Mouse (Mus musculus) heart, embryonic 11.5 days (tissue): Measurements from ENCODE around the gene Itm2c. TPM values are rescaled to one million over a fixed set of nuclear protein-coding genes. Genes with fewer than 3 reads are reported as not detected.
A peak's percentile ranks its signal among the peaks of the same experiment; 100 is the strongest.

ENCODE experiments used
- ATAC-seq: fragments of 200-750 bp; cut with Nextera tagmentation; replicated peaks from 2 replicates; pipeline ENCODE4 v1.8.0; 2017; ENCODE audit warnings: moderate library complexity; ENCODE audit not compliant: insufficient number of reproducible peaks, low FRiP score, low TSS enrichment
- H3K27ac ChIP-seq: fragments of 300-500 bp; sonication (generic); 2 replicates; pipeline ENCODE4 v1.5.1; 2014; ENCODE audit warnings: mild to moderate bottlenecking, low read depth, low read length
- H3K27me3 ChIP-seq: fragments of 300-500 bp; sonication (generic); 2 replicates; pipeline ENCODE4 v1.6.1; 2014; ENCODE audit warnings: mild to moderate bottlenecking, low read length, mixed read lengths; ENCODE audit not compliant: control insufficient read depth, insufficient read depth
- H3K36me3 ChIP-seq: fragments of 300-500 bp; sonication (generic); 2 replicates; pipeline ENCODE4 v1.6.1; 2014; ENCODE audit warnings: mild to moderate bottlenecking, low read length, moderate library complexity, mixed read lengths; ENCODE audit not compliant: control insufficient read depth, insufficient read depth
- H3K4me1 ChIP-seq: fragments of 300-500 bp; sonication (generic); 2 replicates; pipeline ENCODE4 v1.6.1; 2014; ENCODE audit warnings: low read length; ENCODE audit not compliant: control insufficient read depth, insufficient read depth
- H3K4me2 ChIP-seq: fragments of 300-500 bp; sonication (generic); 2 replicates; pipeline ENCODE4 v1.6.1; 2014; ENCODE audit warnings: mild to moderate bottlenecking, moderate library complexity
- H3K4me3 ChIP-seq: fragments of 300-500 bp; sonication (generic); 2 replicates; pipeline ENCODE4 v1.5.1; 2014; ENCODE audit warnings: low read depth, low read length
- H3K9ac ChIP-seq: fragments of 300-500 bp; sonication (generic); 2 replicates; pipeline ENCODE4 v1.6.1; 2014; ENCODE audit warnings: mild to moderate bottlenecking, low read depth, low read length, moderate library complexity
- H3K9me3 ChIP-seq: fragments of 300-500 bp; sonication (generic); replicated peaks from 2 replicates; pipeline ENCODE4 v1.6.1; 2016; ENCODE audit warnings: low read length; ENCODE audit not compliant: control insufficient read depth
- WGBS: fragments of 180-500 bp; shearing (Covaris S2); extraction: QIAGEN DNeasy Blood & Tissue Kit; methylation state at CpG from one replicate; pipeline ENCODE4 v1.1.7; 2014; ENCODE audit not compliant: insufficient replicate concordance; 5-methylcytosine and 5-hydroxymethylcytosine counted together
- polyA plus RNA-seq: library from polyadenylated mRNA; unstranded; fragments of >200 nt; fragmentation: Nextera tagmentation; extraction: Ambion mirVana; gene quantifications from 2 replicates; pipeline ENCODE4 v1.2.1, GENCODE M21; 2014

Itm2c gene
- polyA plus RNA-seq, 1 experiment from 2014 or later: 146 TPM

DNA sequence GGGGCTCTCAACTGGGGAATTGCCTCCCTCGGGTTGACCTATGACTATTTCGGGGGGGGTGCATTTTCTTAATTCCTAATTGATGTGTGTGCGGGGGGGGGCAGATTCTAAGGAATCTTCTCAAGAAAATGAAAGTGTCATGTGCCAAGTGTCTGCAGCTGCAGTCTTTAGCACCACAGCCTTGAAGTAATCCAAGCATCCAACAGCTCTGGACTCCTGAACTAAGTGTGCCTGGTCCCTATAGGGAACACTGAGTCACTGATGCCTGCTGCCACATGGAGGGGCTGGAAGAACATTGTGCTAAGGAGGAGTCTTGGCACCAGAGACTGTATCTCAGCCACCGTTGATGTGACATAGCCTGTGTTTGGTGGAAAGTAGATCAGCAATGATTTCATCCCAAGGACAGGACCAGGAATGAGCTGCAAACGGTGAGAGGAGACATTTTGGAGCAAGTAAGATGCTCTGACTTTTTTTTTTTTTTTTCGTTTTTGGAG is 36.8 kb upstream of the Itm2c start:
- H3K27ac ChIP-seq: no peak overlapping the region
- no peak for ATAC-seq

DNA sequence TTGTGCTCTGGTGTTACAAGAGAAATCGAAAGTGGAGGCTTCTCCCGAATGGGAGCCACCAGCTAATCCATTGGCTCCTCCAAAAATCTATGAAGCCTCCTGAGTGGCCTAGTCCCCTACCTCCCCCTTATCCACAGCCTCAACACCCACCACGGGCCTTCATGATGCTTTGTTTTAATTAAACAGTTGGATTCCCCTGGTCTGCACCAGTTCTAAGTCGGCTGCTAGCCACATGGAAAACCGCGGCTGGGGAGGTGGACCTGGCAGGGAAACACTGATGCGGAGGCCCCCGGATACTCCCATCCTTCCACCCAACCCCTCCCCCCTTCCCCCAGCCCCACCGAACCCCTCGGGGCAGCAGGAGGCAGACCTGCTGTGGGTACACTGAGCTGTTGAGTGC is 29.7 kb upstream of the Itm2c start:
- 85% methylated on average over 9 of the region's 10 CpGs for WGBS
- Histone ChIP-seq H3K4me2 (no peak overlapping the region), H3K36me3 (no peaks in the 10 kb centered on the region), H3K27ac (no peak overlapping the region), H3K4me3 (no peak overlapping the region), H3K27me3 (no peaks in the 10 kb centered on the region), H3K9ac (no peak overlapping the region), H3K9me3 (peaks cover 8% of the 10 kb centered on the region; the same call in 1 of the 2 replicates), H3K4me1 (no peaks in the 10 kb centered on the region)
- ATAC-seq: no peak

More for the DNA sequence above, 36.8 kb upstream of the Itm2c start:
- WGBS: 75% methylated on average over 6 of the region's 6 CpGs
- Histone ChIP-seq H3K4me3 (no peak overlapping the region), H3K9ac (no peak overlapping the region), H3K4me1 (no peaks in the 10 kb centered on the region), H3K9me3 (peaks cover 2% of the 10 kb centered on the region; the same call in 1 of the 2 replicates), H3K4me2 (no peak overlapping the region), H3K27me3 (no peaks in the 10 kb centered on the region), H3K36me3 (peaks cover 4% of the 10 kb centered on the region; the same call in 1 of the 2 replicates)

DNA sequence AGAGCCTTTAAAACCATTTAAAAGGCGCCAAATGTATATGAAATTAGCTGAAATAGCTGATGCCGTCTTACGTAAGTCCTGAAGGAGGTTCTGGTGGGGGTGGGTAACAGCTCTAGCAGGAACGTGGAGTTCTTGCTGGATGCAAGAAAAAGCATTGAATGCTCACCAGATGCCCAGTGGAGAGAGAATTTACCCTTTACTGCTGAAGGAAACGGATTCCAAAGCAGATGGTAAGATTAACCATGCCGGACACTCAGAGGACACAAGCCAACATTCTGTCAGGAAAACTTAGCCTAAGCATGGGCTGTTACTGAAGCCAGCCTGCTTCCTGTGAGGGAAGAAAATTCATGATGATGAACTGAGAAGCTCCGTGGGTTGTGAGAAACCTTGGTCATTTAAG is 24.1 kb upstream of the Itm2c start:
- H3K27ac ChIP-seq: no peak overlapping the region
- no peak overlapping the region for H3K4me2 ChIP-seq
- H3K36me3 ChIP-seq: no peaks in the 10 kb centered on the region
- H3K27me3 ChIP-seq: no peaks in the 10 kb centered on the region
- H3K9ac ChIP-seq: no peak overlapping the region
- H3K4me3 ChIP-seq: no peak overlapping the region
- H3K9me3 ChIP-seq: peaks cover 4% of the 10 kb centered on the region; the same call in 1 of the 2 replicates
- no peak for ATAC-seq
- no peaks in the 10 kb centered on the region; the same call in 1 of the 2 replicates for H3K4me1 ChIP-seq
- 83% methylated on average over 7 of the region's 7 CpGs for WGBS

DNA sequence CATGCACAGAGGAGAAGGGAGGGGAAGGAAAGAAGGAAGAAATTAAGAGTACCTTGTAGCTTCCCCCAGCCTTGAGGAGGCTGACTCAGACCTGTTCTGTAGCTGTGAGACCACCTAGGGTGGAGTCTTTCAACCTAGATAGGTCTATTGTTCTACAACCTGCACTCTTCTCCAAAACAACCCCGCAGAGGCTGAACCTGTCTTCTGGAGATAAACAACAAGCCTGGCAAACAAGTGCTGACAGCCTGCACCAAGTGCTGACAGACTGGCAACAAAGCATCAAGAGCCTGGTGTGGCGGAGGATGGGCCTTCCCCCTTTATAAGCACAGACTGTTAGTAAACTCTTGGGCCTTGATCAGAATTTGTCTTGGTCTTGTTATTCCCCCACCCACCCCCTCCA is 23.5 kb upstream of the Itm2c start:
- H3K27ac ChIP-seq: no peak overlapping the region
- H3K9me3 ChIP-seq: peaks cover 8% of the 10 kb centered on the region
- H3K36me3 ChIP-seq: no peaks in the 10 kb centered on the region
- no peak overlapping the region for H3K4me3 ChIP-seq
- ATAC-seq: no peak
- H3K4me1 ChIP-seq: no peaks in the 10 kb centered on the region; the same call in 1 of the 2 replicates
- H3K4me2 ChIP-seq: no peak overlapping the region
- no peak overlapping the region for H3K9ac ChIP-seq
- H3K27me3 ChIP-seq: no peaks in the 10 kb centered on the region
- WGBS: 46% methylated on average over 2 of the region's 2 CpGs

DNA sequence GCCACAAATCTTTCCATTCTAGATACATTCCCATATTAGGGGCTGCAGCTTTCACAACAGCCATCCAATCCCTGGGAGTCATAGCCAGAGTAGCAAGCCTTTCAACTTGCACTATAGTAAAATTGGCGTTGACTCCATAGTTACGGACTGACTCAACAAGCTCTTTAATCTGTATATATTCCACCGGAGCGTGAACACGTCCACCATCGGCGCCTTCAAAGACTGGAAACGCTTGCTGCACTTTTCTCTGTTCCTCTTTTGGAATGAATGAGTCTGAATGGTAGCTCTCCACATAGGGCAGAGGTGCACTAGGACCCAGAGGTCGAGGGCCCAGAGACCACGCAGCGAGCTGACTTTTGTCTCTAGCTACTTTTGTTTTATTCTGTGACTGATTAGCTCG is 12.1 kb upstream of the Itm2c start:
- no peaks in the 10 kb centered on the region for H3K27me3 ChIP-seq
- H3K36me3 ChIP-seq: no peaks in the 10 kb centered on the region
- H3K4me1 ChIP-seq: no peaks in the 10 kb centered on the region
- H3K9ac ChIP-seq: no peak overlapping the region
- no peak overlapping the region for H3K27ac ChIP-seq
- H3K4me3 ChIP-seq: no peak overlapping the region
- peaks cover 11% of the 10 kb centered on the region; the same call in 1 of the 2 replicates for H3K9me3 ChIP-seq
- no peak for ATAC-seq
- H3K4me2 ChIP-seq: no peak overlapping the region
- 89% methylated on average over 12 of the region's 12 CpGs for WGBS

DNA sequence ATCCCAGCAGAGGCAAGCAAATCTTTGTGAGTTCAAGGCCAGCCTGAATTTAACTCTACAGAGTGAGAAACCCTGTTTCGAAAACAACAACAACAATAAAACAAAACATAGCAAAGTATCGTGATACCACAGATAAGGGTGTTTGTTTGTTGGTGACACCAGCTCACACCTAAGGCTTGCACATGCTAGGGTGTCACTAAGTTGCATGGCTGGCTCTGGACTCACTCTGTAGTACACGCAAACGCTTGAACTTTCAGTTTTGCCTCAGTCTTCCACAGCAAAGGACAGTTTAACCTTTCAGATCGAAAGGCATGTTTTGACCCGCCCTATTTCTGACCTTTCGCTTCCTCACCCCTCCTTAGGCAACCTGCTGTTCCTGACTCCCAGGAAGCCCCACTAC is 6.9 kb upstream of the Itm2c start:
- Histone ChIP-seq H3K4me2 (no peak overlapping the region), H3K27ac (no peak overlapping the region), H3K36me3 (no peaks in the 10 kb centered on the region), H3K4me1 (no peaks in the 10 kb centered on the region), H3K9me3 (0 out of 2 replicates have a peak, but pooled peaks cover 3% of the 10 kb centered on the region), H3K4me3 (no peak overlapping the region), H3K9ac (no peak overlapping the region), H3K27me3 (no peaks in the 10 kb centered on the region)
- no peak for ATAC-seq
- WGBS: 83% methylated on average over 7 of the region's 7 CpGs

DNA sequence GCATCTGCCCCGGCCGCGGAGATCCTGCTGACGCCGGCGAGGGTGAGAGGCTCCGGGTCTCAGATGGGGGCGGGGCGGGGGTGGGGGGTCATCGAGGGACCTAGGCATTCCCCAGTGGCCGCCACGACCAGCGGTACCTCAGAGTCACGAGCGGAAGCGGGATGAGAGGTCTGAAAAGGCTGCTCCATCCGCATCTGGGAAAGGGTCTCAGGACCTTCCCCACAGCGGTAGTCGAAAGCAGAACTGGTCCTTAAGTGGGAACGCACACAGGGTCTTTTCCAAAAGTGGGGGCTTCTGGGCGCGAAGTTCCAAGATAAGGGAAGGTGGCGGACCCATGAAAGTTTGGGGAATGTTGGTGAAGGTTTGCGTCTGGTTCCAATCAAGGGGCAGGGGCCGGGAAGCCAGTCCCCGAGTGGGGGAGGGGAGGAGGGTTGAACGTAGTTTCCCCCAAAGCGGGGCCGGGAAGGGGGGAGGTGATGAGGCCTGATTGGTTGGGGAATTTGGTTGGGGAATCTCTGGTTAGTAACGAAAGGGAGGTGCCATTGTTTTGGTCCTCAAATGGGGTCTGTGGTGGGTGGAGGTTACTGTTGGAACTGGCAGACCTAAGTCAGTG is 773 bp downstream of the Itm2c start:
- peak; percentile 21 for ATAC-seq
- H3K9me3 ChIP-seq: no peaks in the 10 kb centered on the region
- H3K4me2 ChIP-seq: peak overlapping the region; percentile 87
- peak overlapping the region; percentile 87 for H3K4me3 ChIP-seq
- WGBS: 1% methylated on average over 30 of the region's 30 CpGs
- peaks cover 38% of the 10 kb centered on the region for H3K4me1 ChIP-seq
- peak overlapping the region; percentile 90 for H3K27ac ChIP-seq
- H3K9ac ChIP-seq: peak overlapping the region; percentile 84
- no peaks in the 10 kb centered on the region for H3K36me3 ChIP-seq
- H3K27me3 ChIP-seq: no peaks in the 10 kb centered on the region

DNA sequence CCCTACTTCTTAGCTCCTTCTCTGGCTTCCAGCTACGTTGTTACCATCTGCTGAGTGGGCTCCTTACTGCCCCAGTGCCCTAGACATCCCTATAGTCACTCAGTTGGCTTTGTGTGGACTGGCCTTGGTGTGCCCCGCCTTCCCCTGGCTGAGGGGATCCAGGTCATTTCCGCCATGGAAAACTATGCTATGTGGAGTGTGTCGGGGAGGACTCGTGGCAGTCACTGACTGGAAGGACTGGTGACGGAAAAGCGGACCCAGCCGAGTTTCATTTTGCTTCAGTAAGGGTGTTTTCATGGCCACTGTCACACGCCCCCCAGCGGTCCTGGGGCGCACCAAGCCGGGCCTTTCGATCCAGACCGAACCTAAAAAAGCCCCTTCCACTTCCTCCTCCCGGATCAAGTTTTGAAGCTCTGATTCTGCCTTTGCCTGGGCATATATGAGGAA is 1.3 kb downstream of the Itm2c start:
- Histone ChIP-seq H3K27me3 (no peaks in the 10 kb centered on the region), H3K9me3 (no peaks in the 10 kb centered on the region), H3K27ac (peak overlapping the region; percentile 90), H3K4me1 (peaks cover 44% of the 10 kb centered on the region), H3K36me3 (no peaks in the 10 kb centered on the region; the same call in 1 of the 2 replicates), H3K9ac (peak overlapping the region; percentile 84), H3K4me3 (peak overlapping the region; percentile 87), H3K4me2 (peak overlapping the region; percentile 87)
- peak; percentile 48 for ATAC-seq
- WGBS: 3% methylated on average over 15 of the region's 15 CpGs

DNA sequence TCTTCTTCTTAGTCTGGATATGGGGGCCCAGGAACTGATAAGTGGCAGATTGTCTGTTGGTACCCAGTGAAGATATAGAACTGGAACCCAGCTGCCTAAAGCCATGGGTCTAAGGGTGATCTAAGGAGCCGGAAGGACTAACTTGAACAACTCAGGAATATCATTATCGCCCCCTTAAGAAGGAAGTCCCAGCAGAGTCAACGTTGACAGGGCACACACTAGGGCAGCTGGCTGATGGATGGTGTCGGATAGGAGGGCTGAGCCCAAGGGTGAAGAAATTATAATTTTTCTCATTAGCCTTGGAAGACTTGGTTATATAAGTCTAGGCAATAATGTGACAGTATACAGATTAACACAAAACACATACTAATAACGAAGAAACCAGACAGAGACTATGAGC is 2.0 kb downstream of the Itm2c start:
- Histone ChIP-seq H3K9me3 (no peaks in the 10 kb centered on the region), H3K27ac (peak overlapping the region; percentile 41; the same call in 1 of the 2 replicates)
- 76% methylated on average over 5 of the region's 5 CpGs for WGBS

More for the DNA sequence above, 2.0 kb downstream of the Itm2c start:
- H3K4me1 ChIP-seq: peaks cover 51% of the 10 kb centered on the region
- no peaks in the 10 kb centered on the region for H3K27me3 ChIP-seq
- H3K4me3 ChIP-seq: peak overlapping the region; percentile 87
- H3K36me3 ChIP-seq: no peaks in the 10 kb centered on the region; the same call in 1 of the 2 replicates
- peak overlapping the region; percentile 84 for H3K9ac ChIP-seq
- no peak for ATAC-seq
- peak overlapping the region; percentile 87 for H3K4me2 ChIP-seq
